Mouse (Mus musculus): ENCODE measurements around the gene Jarid2.

DNA sequence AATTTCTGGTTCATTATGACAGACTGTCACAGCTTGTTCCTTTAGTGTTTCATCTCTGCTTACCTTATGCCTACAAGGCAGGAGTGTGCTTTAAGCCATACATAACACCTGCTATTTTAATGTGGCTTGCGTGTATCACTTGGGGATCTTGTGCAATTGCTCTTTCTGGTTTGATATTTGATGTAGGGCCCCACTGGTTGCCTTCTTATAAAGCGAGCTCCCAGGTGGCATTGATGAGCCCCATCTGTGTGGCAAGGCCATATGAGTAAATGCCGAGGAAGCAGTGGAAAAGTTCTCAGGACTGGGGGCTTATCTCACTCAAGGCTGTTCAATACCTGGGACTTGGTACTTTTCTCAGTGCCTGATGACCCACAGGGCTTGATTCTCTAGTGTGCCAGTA lies 43.5 kb downstream of the Jarid2 start:
- TF ChIP-seq MYOG (IDR thresholded peaks at IDR 0.05; ENCODE audit: control insufficient read depth in 1 of 3, insufficient read depth in 1 of 3, insufficient read length in 2 of 3, low read depth in 2 of 3) (no peak), POLR2A (IDR thresholded peaks at IDR 0.05; ENCODE audit: insufficient read length, low read depth) (no peak), MYOD1 (IDR thresholded peaks at IDR 0.05; ENCODE audit: control insufficient read depth in 1 of 3, insufficient read length in 2 of 3, low read depth in 2 of 3) (no peak)
